Mouse (Mus musculus) cerebral cortex, adult 2 months (tissue): ENCODE data around the gene Scgb1a1.

Experiments used
- WGBS: fragments of 180-500 bp; shearing (Covaris S2); methylation state at CpG from one replicate; pipeline ENCODE4 v1.1.7; 2018; 5-methylcytosine and 5-hydroxymethylcytosine counted together

Scgb1a1 gene

DNA sequence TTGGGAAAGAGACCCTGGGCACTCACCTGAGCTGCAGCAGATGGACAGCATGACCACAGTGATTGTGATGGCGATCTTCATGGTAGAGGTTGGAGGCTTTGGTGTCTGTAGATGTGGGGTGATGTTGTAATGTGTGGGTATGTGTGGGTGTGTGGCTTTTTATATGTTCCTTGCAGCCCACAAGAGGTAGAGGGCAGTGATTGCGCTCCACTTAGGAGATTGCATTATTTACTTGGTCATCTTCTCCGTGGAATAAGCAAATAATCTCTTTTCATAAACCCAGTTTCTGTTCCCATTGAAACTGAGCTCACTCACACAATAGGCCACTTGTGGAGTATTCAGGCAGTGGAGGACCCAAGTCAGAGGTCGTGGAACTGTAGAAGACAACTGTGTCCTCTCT, at the start of gene Scgb1a1:
Gene Scgb1a1, minus strand, starts transcription at position 138 of the 400 bp plus-strand sequence.
- WGBS, result 84% methylated on average over 4 of the region's 4 CpGs

DNA sequence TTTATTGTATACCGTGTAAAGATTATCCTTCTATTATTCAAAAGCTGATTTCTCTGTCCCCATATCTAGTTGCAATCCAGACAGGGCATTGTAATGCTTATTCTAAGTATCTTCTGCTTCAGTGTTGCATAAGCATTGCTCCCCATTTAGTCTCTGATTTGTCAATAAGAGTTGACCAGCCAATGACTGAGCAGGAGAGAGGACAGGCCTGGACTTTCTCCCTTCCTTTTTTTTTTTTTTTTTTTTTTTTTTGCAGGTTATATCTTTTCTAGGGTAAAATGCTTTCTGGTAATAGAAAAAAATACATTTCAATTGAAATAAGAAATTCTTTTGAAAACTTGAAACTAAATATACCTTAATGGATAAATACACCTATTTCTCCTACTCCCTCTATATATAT, 49.4 kb upstream of the Scgb1a1 start:
- WGBS, result 95% methylated on average over 1 of the region's 1 CpGs

DNA sequence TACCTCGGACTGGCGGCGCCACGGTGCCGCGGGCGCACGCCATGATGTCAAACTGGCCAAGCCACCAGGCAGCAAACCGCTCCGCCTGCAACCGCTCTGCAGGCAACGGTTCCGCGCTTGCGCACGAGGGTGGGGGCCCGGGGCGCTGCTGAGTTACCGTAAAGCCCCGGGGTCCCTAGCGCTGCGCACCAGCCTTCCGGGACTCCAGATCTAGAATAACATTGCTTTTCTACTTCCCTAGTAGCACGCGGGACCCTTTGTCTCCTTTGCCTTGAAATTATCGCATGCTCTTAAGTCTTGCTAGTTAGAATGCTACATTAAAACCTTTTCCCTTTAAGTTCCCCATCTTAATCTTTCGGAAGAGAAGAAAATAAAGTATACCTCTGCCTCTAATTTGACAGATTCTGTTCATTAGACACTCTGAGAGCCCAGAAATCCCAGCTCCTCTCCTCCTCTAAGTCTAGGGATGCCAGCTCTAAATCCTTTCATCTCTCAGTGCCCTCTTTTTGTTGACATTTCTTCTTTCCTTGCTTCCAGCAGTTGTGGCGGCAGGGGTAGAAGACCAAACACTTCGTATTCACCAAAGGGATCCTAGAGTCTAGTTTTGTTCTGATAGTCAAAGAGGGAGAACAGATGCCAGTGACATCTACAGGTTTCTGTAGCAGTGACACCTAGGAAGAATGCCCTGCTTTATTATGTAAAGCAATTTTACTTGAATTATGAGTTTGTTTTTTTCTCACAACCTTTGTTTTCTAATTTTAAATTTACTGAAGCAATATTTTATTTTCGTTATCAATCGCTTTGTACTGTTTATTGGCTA, 48.0 kb upstream of the Scgb1a1 start, which contains the start of gene Asrgl1:
Gene Asrgl1, minus strand, starts transcription at position 125 of the 820 bp plus-strand sequence.
- 8% methylated on average over 31 of the region's 31 CpGs for WGBS

DNA sequence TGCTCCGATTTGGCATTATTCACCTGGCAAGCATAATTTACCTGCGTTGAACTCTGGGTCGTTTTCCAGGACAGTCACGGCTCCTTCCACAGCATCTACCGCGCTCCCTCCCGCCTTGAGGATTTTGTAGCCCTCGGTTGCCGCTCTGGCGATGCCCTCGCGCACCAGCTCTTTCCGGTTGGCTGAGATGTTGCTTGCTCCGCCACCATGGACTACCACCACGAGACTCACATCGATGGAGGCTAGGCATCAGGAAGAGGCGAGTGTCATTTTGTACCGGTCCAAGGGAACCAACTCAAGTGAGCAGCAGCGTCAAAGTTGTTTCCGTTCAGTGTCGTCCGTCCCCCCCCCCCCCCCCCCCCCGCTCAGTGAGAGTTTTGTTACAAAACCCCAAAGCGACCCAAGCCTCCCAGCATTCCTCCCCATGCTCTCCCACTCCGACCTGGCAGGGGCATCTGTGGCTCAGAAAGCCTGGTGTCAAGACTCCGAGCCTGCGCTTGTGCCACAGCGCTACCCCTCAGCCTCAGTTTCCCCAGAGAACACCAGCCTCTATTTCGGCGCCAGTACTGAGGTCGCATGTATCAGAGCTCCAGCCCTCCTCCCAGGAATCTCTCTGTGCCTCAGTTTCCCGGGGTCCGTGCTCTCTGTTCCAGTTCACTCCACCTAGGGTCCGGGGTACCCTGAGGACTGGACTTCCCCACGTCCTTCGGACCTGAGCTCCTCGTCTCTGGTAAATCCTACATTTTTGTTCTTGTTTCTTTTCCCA, 47.2 kb upstream of the Scgb1a1 start:
- WGBS, result 1% methylated on average over 34 of the region's 37 CpGs

DNA sequence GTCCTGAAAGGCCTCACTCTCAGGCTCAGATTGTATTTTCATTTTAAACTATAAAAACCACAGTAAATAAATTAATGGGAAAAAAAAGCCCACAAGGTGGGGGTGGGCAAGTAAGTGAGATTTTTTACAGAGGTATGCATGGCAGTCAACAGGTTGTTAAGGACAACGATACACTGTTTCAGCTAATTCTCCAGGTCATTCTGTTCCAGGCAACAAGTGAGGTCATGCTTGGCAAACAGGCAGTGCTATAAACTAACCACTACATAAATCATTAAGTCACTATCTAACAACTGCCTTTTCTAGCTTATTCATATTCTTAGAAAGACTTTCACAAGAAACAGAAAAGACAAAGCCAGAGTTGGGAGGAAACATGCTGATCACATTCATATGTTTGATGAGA, 42.2 kb upstream of the Scgb1a1 start:
- WGBS, result 64% methylated on average over 1 of the region's 1 CpGs

DNA sequence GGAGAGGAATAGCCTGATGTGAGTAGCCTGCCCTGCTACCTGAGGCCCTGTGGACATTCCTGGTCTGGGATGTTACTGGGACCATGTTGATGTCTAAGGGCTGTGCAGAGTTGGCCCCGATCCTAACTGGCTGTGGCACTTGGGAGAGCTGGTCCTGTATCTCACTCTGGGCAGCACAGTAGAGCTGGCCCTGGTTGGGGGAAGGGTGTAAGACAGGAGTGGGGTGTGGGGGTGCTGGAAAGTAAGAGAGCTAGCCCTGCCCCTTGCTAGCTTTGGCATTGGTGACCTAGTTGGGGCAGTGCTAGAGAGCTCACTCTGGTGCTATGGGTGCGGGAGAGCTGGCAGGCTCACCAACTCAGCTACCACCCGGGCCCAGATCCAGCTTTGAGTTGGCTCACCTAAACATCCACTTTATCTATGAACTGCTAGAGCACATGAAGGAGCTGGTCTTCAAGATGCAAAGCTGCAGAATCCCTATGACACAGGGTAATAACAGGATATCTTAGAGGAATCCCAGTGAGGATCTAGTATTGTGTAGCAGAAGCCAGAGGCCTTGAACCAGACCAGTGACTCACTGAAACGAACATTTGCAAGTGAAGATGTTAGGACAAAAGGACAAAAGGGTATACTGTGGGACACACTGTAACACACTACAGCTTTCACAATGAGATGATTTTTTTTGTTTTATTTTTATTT, 40.9 kb upstream of the Scgb1a1 start:
- 74% methylated on average over 4 of the region's 4 CpGs for WGBS

DNA sequence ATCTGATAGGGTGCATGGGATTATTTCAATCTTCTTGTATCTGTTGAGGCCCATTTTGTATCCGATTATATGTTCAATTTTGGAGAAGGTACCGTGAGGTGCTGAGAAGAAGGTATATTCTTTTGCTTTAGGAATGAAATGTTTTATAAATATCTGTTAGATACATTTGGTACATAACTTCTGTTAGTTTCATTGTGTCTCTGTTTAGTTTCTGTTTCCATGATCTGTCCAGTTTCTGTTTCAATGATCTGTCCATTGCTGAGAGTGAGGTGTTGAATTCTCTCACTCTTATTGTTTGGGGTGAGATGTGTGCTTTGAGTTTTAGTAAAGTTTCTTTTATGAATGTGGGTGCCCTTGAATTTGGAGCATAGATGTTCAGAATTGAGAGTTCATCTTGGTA, 36.2 kb upstream of the Scgb1a1 start:
- WGBS, result 98% methylated on average over 2 of the region's 2 CpGs

DNA sequence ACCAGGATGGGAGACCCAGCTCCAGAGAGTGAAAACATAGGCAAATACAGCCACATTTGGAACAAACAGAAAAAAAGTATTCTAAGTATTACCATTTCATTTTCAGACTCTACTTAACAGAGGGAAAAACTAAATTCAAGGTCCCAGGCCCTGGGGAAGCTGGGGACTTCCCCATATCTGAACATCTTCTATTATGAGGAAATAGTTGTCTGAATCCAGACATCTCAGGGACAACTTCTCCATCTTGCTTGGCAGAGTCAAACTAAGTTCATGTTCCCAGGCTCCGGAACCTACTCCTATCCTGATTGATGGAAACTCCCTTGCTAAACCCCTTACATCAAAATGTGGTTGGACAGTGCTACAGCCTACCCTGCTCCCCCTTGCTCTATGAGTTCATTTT, 34.6 kb upstream of the Scgb1a1 start:
- 82% methylated on average over 1 of the region's 1 CpGs for WGBS

DNA sequence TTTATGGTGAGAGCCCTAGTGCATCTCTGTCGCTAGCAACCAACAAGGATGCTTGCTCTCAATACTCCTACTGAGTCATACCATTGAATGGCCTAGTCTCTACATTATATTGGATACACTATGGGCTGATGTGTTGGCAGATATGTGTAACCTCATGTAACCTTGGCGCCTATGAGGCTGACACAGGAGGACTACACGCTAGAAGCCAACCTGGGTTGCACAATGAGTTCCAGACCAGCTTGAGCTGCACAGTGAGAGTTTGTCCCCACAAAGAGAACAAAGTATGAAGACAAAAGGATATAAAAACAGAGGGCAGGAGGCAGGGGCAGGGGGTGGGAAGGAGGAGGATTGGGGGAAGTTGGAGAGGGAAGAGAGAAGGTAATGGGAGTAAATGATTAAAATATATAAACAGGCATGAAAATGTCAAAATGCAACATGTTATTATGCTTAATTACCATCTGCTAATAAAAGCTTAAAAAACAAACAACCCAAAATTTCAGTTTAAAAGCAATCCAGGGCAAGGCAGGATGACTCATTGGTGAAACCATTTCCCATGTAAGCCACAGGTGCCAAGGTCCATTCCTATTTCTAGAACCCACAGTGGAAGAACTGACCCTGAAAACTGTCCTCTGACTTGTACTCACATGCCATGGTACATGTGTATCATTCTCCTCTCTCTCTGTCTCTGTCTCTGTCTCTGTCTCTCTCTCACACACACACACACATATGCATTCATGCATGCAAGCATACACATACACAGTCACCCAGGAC, 32.1 kb upstream of the Scgb1a1 start:
- 87% methylated on average over 3 of the region's 3 CpGs for WGBS

DNA sequence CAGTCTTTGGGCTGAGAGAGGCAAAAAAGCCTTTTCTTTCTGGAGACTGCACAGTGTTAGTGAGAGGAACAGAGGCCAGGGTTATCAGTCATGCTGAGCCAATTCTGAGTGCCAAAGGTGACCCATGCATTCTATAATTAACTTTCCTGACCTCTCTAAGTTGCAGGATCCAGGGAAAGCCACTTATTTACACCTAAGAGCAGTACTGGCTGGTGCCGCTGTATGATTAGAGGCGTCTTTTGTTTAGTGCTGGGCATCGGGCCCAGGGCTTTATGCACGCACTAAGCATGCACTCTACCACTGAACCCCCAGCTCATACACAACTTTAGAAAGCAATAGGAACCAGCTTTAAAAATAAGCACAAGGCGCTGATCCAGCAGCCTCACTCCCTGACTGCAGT, 29.5 kb upstream of the Scgb1a1 start:
- WGBS, result 34% methylated on average over 5 of the region's 5 CpGs

DNA sequence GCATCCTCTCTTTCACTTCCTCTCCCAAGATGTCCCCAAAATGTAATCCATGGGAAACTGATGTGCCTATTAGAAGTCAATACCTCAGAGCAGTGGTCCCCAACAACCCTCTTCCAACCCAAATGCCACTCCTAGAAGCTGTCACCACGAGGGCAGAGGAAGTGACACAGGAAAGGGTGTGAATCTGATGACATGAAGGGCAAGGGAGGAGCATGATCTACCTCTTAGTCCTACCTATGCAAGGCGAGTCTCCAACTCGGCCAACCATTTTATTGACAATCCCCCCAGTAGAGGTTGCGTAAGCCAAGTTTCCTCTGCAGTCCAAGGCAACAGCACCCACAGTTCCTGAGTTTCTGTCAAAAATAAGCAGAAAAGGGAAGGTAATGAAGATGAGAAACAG, 28.5 kb upstream of the Scgb1a1 start:
- 84% methylated on average over 4 of the region's 4 CpGs for WGBS

DNA sequence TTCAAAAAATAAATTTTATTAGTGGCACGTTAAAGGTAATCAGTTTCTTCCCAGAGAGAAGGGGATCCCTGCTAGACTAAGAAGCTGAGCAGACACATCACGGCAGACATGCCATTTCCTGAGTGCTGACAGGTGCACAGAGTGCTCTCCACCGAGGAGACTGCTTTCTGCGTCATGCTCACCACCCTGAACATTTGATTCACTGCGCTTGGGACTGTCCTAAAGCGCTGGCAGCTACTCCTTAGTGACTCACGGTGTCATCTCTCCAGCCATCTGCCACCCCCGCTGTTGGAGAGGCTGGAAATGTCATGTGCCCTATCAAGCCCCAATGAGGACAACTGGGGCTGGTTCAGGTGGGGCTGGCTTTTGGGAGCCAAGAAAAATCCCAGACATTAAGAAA, 24.3 kb upstream of the Scgb1a1 start:
- 62% methylated on average over 8 of the region's 8 CpGs for WGBS

DNA sequence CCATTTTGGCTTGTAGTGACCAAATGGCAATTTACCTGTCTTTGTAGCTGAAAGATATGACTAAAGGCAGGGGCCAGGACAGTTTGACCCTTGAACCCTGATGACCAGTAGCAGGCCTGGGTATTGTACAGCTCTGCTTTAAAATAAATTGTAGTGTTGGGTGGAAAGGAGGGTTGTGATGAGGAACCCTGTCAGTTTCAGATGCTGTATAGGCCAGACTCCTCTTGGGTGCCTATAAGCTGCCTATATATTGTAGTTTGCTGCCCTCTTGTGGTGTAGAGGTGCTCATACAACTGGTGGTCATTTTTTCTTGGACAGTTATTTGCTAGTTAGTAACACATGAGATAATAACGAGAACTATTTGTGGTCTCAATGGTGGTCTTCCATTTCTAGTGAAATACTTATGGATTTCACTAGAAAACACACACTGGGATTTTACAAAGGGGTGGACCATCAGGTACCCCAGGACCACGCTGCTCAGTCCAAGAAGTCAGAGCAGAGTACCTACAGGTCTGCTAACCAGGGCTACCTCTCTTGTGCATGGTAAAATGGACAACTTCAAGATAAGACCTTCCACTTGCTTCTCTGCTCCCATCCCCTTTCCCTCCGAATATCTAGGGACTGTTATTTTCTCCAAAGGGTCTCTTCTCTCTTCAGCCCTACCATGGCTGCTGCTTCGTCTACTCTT, 22.6 kb upstream of the Scgb1a1 start:
- WGBS, result 59% methylated on average over 4 of the region's 4 CpGs

DNA sequence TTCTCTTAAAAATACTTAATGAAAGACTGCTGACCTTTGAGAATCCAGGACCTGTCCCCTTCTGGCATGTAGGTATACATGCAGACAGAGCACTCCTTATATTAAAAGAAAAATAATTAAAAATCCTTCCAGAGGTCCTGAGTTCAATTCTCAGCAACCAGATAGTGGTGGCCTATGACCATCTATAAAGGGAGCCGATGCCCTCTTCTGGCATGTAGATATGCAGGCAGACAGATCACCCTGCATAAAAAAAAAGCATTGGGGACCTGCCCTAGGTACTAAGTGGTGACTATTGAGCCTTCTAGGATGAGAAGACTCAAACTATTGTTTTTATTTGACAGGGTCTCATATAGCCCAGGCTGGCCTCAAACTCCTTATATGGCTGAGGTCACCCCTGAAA, 20.8 kb upstream of the Scgb1a1 start:
- WGBS, result 89% methylated on average over 1 of the region's 1 CpGs

DNA sequence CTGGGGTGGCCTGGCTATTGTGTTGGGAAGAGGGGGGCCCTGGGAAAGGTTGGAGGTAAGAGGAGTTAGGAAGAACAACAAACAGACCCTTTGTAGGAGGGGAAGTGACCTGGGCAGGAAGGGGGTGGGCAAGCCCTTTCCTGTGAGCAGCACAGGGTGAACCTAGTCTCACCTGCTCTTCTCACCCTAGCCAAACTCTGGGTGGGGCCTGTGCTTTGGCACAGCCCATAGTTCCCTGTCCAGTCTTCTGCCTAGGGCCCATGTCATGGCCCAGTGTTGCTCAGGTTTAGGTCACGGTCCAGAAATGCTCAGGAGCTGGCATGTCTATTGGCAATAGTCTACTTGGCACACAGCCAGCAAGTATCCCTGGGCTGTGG, 19.6 kb upstream of the Scgb1a1 start:
- WGBS, result 75% methylated on average over 1 of the region's 1 CpGs

DNA sequence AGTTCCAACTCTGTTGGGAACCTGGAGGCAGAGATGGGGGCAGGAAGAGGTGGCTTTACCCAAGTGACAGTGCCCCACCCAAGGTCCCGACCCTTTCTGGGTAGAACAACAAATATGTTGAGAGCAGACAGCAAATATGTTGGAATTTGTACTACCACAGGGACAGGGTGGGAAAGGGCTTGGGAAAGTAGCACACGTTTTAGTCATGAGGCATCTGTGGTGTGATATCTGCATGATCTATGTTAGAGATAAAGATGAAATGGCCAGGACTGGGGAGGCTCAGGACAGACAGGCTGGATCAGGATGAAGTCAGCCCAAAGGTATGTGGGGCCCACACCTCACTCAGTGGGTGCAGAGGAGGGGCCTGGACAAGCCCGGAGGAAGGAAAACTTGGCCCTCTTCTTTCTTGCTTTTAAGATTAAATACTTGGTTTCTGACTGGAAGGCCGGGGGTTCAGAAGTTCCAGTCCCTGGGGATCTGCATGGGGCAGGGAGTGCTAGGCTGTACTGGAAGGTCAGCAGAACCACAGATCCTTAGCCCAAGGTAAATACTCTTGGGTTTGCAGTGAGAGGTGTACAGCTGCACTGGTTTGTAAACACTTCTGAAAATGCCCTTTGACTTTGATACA, 19.1 kb upstream of the Scgb1a1 start:
- 64% methylated on average over 4 of the region's 4 CpGs for WGBS

DNA sequence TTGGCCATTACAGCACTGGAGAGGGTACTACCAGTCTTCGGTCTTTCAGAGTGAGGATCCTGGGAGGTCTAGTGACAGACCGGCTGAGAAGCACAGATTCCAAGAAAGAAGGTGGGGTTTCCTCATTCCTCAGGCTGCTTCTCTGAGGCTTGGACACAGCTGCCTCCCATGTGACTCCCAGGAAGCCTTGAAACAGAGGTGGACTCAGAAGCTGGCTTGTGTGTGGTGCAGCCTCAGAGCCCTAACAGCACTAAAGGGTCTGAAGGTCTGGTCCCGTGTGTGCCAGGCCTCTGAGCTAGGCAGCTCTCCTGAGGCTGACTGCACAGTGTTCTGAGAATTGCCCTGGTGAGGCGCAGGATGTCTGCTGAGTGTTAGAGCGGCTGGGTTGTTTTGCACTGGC, 18.3 kb upstream of the Scgb1a1 start:
- 76% methylated on average over 5 of the region's 5 CpGs for WGBS

DNA sequence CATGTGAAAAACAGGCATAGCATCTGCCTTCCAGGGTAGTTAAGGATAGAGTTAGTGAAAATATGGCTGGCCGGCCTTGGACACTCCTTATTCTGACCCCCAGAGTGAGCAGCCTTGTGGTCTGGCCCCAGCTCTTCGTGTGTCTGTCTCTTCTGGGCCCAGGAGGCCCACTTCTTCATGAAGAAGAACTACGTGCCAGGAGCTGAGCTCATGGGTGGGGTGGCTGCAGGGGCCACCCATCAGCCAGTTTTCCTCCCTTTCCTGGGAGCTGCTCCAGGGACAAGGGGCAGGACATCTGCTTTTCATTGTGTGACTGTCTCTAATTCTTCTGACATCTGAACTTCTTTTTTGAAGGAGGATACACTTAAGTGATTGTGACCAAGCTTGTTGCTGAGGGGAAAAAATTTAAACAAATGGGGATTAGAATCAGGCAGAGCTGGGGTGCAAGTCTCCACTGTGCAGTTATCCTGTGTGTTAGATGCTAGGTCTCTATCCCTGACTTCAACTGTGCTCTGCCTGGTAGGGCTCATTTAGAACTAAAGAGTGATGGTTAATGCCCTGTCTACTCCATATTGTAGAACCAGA, 17.4 kb upstream of the Scgb1a1 start:
- WGBS, result 85% methylated on average over 3 of the region's 3 CpGs

DNA sequence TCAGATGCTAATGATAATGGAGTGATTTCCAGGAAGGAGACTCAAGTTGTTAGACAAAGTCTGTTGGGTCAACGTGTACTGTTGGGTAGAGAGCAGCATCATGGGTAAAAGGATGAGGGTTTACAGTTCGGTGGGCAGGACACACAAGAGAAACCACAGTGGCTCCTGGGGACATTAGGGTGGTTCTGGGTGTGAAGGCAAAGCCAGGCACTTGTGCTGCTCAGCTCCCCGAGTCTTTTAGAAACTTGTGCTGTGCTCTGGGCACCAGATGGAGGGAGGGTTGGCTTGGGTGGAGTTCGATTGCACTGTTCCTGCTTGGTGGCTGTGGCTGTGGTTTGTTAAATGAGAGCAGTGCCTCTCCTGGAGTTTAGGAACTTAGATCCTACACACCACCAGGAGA, 16.2 kb upstream of the Scgb1a1 start:
- 78% methylated on average over 4 of the region's 4 CpGs for WGBS

DNA sequence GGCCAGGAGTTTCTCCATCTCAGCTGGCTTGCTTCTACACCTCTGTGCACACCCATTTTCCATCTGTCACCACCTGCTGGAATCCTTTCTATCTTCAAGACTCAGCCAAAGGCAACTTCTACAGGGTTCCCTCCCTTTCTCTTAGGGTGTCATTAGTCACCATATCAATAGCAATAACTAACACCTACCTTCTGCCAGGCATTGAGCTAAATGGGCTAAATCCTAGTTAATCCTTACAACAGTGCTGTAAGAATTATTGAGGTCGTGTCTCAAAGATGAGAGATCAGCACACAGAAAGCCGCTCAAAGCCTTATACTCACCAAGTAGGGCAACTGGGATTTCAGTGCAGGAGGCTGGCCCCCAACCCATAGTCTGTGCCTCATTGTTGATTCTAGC, 13.3 kb upstream of the Scgb1a1 start:
- 91% methylated on average over 2 of the region's 2 CpGs for WGBS
